Mouse (Mus musculus): ENCODE data around the gene Hip1r. TPM values are rescaled to one million over a fixed set of nuclear protein-coding genes. Genes with fewer than 3 reads are reported as not detected.

The Hip1r gene
- polyA plus RNA-seq, 1 experiment from 2014 or later, result 16.8 TPM

DNA sequence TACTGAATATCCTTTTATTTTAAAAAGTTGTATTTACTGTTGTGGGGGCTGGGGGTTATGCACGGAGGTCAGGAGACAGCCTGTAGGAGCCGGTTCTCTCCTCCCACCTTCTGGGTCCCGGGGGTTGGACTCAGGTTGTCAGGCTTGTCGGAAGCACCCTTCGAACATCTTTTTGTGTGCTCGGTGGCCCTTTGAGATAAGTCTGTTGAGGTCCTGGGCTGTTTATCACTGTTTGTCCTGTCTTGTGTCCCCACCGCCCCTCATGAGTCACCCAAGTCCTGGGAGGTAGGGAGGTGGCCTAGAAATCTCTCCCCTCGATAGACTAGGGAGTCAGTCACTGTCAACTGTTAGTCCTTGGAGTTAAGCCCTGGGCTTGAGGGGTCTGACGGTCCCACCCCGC lies 24.9 kb downstream of the Hip1r start:
- H3K4me3 ChIP-seq, result no peak overlapping the region
- no peak for ATAC-seq
- WGBS, result 87% methylated on average over 10 of the region's 10 CpGs
- H3K36me3 ChIP-seq (ENCODE audit: poor library complexity, severe bottlenecking), result peaks cover 34% of the 10 kb centered on the region
- no peaks in the 10 kb centered on the region for H3K27me3 ChIP-seq
- H3K4me2 ChIP-seq, result no peak overlapping the region
- peak overlapping the region; percentile 68; the same call in 1 of the 2 replicates for H3K27ac ChIP-seq
- no peaks in the 10 kb centered on the region for H3K9me3 ChIP-seq (replicated peaks)
- peaks cover 21% of the 10 kb centered on the region for H3K4me1 ChIP-seq
- H3K9ac ChIP-seq, result no peak overlapping the region

DNA sequence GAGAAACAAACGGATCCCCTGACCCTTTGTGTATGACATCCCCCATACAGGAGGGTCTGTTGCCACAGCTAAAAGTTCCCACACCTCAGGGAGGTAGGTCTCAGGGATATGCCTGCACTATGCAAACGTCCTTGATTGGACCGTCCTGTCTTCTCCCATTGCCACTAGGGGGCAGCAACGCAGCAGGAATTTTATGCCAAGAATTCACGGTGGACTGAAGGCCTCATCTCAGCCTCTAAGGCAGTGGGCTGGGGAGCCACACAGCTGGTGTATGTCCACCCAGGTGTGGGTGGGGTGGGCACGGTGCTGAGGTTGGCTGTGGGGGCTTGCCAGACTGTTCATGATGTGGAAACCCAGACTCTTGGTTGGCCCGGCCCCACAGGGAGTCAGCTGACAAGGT lies 27.4 kb downstream of the Hip1r start:
- Histone ChIP-seq H3K9ac (no peak overlapping the region), H3K4me2 (no peak overlapping the region), H3K27ac (peak overlapping the region; percentile 48; the same call in 1 of the 2 replicates)

GRCm38 (mm10) chr5:124001274-124001673 lies 27.8 kb downstream of the Hip1r start:
- peak overlapping the region; percentile 48 for H3K27ac ChIP-seq
- WGBS, result 66% methylated on average over 9 of the region's 9 CpGs
- no peak overlapping the region for H3K9ac ChIP-seq
- peaks cover 28% of the 10 kb centered on the region for H3K4me1 ChIP-seq
- H3K27me3 ChIP-seq, result no peaks in the 10 kb centered on the region
- no peak overlapping the region for H3K4me3 ChIP-seq
- H3K9me3 ChIP-seq (replicated peaks), result no peaks in the 10 kb centered on the region
- no peak for ATAC-seq
- no peak overlapping the region for H3K4me2 ChIP-seq
- peaks cover 63% of the 10 kb centered on the region for H3K36me3 ChIP-seq (ENCODE audit: poor library complexity, severe bottlenecking)

More for the DNA sequence above, 27.4 kb downstream of the Hip1r start:
- peak; percentile 69 for ATAC-seq
- no peak overlapping the region for H3K4me3 ChIP-seq
- 13% methylated on average over 7 of the region's 7 CpGs for WGBS
- H3K4me1 ChIP-seq, result peaks cover 28% of the 10 kb centered on the region
- no peaks in the 10 kb centered on the region for H3K27me3 ChIP-seq
- no peaks in the 10 kb centered on the region for H3K9me3 ChIP-seq (replicated peaks)
- peaks cover 58% of the 10 kb centered on the region for H3K36me3 ChIP-seq (ENCODE audit: poor library complexity, severe bottlenecking)

DNA sequence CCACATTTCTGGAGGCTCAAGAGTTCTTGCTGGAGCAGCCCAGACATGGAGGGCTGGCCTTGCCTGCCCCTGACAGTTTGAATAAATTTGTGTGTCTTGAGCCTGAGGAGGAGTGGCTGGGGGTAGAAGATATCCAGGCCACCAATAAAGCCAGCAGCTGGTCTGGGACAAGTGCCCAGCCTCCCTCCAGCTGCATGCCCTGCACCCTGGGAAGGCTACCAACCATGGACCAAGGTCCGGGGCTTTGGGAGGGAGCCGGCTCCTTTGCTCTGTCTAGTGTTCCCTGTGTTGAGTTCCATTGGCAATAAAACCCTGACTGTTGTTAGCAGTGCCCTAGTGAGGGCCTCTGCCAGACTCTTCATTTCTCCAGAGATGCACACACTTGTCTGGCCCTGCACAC lies 29.4 kb downstream of the Hip1r start:
- Histone ChIP-seq H3K27ac (peak overlapping the region; percentile 41), H3K27me3 (no peaks in the 10 kb centered on the region), H3K4me3 (no peak overlapping the region), H3K9ac (no peak overlapping the region), H3K4me1 (peaks cover 13% of the 10 kb centered on the region; the same call in 1 of the 2 replicates), H3K36me3 (ENCODE audit: poor library complexity, severe bottlenecking) (peaks cover 70% of the 10 kb centered on the region), H3K4me2 (no peak overlapping the region), H3K9me3 (replicated peaks) (no peaks in the 10 kb centered on the region)
- no peak for ATAC-seq
- WGBS, result 83% methylated on average over 2 of the region's 2 CpGs

DNA sequence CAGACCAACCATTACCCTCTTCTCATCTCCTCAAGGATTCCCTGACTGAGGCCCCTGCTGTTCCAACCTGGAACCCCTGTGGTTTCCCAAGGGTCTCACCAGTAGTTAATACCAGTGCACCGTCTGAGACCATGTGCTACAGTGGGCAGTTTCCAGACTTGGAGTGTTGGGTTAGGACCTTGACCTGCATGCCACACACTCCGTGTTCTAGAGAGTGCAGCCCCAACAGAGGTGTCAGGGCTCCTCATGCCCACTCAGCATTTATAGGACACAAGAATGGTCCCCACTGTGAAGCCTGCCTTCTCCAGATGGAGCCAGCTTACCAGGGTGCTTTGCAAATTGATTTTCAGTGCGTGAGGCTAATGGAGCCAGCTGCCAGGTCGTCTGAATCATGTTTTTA lies 29.9 kb downstream of the Hip1r start:
- Histone ChIP-seq H3K9ac (no peak overlapping the region), H3K4me3 (no peak overlapping the region), H3K9me3 (replicated peaks) (no peaks in the 10 kb centered on the region), H3K4me1 (peaks cover 12% of the 10 kb centered on the region; the same call in 1 of the 2 replicates), H3K27ac (peak overlapping the region; percentile 41), H3K27me3 (no peaks in the 10 kb centered on the region), H3K4me2 (no peak overlapping the region), H3K36me3 (ENCODE audit: poor library complexity, severe bottlenecking) (peaks cover 73% of the 10 kb centered on the region)
- 63% methylated on average over 4 of the region's 4 CpGs for WGBS
- ATAC-seq, result no peak

- Histone ChIP-seq H3K36me3 (ENCODE audit: poor library complexity, severe bottlenecking) (peaks cover 81% of the 10 kb centered on the region), H3K4me2 (no peak overlapping the region), H3K27me3 (no peaks in the 10 kb centered on the region), H3K27ac (peak overlapping the region; percentile 45), H3K9me3 (replicated peaks) (no peaks in the 10 kb centered on the region), H3K4me3 (no peak overlapping the region), H3K4me1 (peaks cover 12% of the 10 kb centered on the region; the same call in 1 of the 2 replicates), H3K9ac (no peak overlapping the region)
- WGBS, result 83% methylated on average over 17 of the region's 17 CpGs
- ATAC-seq, result no peak; the same call in 1 of the 2 replicates
Measured at GRCm38 (mm10) chr5:124004356-124005150, 31.1 kb downstream of the Hip1r start.

- H3K9me3 ChIP-seq (replicated peaks), result no peaks in the 10 kb centered on the region
- no peaks in the 10 kb centered on the region for H3K27me3 ChIP-seq
- H3K4me1 ChIP-seq, result peaks cover 12% of the 10 kb centered on the region; the same call in 1 of the 2 replicates
- H3K4me2 ChIP-seq, result no peak overlapping the region
- no peak for ATAC-seq
- no peak overlapping the region for H3K4me3 ChIP-seq
- 95% methylated on average over 15 of the region's 15 CpGs for WGBS
- H3K9ac ChIP-seq, result no peak overlapping the region
- peaks cover 81% of the 10 kb centered on the region for H3K36me3 ChIP-seq (ENCODE audit: poor library complexity, severe bottlenecking)
- H3K27ac ChIP-seq, result peak overlapping the region; percentile 45; the same call in 1 of the 2 replicates
Measured at GRCm38 (mm10) chr5:124005151-124005500, 31.7 kb downstream of the Hip1r start.

DNA sequence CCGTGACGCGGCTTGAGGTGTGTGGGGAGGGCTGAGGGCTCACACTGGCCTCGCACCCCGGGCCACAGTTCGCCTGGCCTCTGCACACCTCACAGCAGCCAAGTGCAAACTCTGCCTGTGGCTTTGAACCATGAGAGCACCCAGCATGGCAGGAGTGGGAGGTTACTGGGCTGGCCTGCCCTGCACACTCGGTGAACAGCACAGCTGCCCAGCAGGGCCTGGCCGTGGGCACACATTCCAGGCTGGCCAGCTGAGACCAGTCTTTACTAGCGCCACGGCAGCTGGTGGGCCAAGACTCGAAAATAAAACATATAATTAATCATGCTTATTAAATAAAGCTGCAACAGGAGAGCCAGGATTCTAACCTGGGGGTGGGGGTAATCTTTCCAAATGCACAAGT lies 32.2 kb downstream of the Hip1r start:
- Histone ChIP-seq H3K4me2 (no peak overlapping the region), H3K27ac (peak overlapping the region; percentile 14; the same call in 1 of the 2 replicates), H3K4me1 (peaks cover 16% of the 10 kb centered on the region), H3K36me3 (ENCODE audit: poor library complexity, severe bottlenecking) (peaks cover 81% of the 10 kb centered on the region), H3K27me3 (no peaks in the 10 kb centered on the region), H3K9ac (no peak overlapping the region), H3K9me3 (replicated peaks) (no peaks in the 10 kb centered on the region), H3K4me3 (no peak overlapping the region)
- 91% methylated on average over 11 of the region's 11 CpGs for WGBS
- ATAC-seq, result no peak

DNA sequence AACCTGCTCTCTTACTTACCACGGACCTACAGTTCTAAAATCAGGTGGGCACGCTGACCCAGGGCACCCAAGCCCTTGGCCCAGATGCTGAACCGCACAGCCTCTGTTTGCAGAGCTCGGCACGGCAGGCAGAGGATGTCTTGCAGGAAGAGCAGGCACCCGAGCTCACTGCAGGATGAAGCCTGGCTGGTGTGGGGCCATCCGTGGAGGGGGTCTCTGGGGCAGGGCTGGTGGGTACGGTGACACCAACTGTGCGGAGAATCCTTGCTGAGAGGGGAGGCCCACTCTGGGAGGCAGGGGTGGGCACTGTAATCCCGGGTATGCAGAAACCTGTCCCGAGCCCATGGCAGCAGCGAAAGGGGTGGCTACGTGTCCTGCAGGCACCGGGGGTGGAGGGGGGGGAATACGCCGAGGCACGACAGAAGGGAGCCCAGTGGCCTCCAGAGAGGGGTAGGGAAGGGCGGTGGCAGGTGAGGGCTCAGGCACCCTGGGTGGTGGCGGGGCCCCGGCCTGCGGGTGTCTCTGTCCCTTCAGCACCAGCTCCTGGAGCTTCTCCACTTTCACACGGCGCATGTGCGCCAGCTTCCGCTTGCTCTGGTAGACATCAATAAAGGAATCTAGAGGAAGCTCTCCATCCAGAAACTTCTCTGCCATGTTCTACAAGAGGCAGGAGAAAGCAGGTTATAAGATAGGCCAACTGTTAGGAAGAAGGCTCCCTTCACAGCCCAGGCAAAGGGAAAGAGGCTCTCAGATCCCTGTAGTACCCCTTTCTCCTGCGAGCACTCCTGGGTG lies 32.9 kb downstream of the Hip1r start:
- Histone ChIP-seq H3K4me1 (peaks cover 19% of the 10 kb centered on the region), H3K4me2 (no peak overlapping the region), H3K27ac (peak overlapping the region; percentile 14; the same call in 1 of the 2 replicates), H3K9me3 (replicated peaks) (no peaks in the 10 kb centered on the region), H3K9ac (0 out of 2 replicates have a peak overlapping the region, but pooled peaks have one; percentile 30), H3K27me3 (no peaks in the 10 kb centered on the region), H3K4me3 (no peak overlapping the region), H3K36me3 (ENCODE audit: poor library complexity, severe bottlenecking) (peaks cover 80% of the 10 kb centered on the region)
- 92% methylated on average over 26 of the region's 26 CpGs for WGBS
- no peak for ATAC-seq

GRCm38 (mm10) chr5:124006891-124007491 lies 33.6 kb downstream of the Hip1r start:
- Histone ChIP-seq H3K36me3 (ENCODE audit: poor library complexity, severe bottlenecking) (peaks cover 80% of the 10 kb centered on the region), H3K4me1 (peaks cover 25% of the 10 kb centered on the region), H3K9me3 (replicated peaks) (no peaks in the 10 kb centered on the region), H3K9ac (peak overlapping the region; percentile 30; the same call in 1 of the 2 replicates), H3K27me3 (no peaks in the 10 kb centered on the region), H3K4me3 (no peak overlapping the region), H3K27ac (0 out of 2 replicates have a peak overlapping the region, but pooled peaks have one; percentile 14), H3K4me2 (no peak overlapping the region)
- WGBS, result 91% methylated on average over 17 of the region's 17 CpGs
- no peak for ATAC-seq

DNA sequence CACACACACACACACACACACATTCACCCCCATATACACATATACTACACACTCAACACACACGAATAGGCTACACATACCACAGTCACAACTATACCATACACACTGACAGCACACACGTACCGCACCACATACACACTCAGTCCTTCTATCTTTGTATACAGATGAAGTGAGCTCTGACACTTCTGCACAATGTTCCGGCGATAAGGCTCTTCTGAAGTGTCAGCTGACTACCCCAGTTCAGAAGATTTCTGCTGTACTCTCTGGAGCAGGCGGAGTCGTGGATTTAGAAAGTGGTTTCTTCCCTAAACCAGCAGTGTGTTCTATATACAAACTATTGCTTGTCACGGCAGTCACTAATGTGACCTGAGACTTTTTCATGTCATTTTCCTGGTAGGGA lies 36.6 kb downstream of the Hip1r start:
- Histone ChIP-seq H3K4me2 (no peak overlapping the region), H3K4me3 (no peak overlapping the region), H3K9ac (no peak overlapping the region), H3K27ac (peak overlapping the region; percentile 90), H3K4me1 (peaks cover 50% of the 10 kb centered on the region), H3K27me3 (no peaks in the 10 kb centered on the region), H3K36me3 (ENCODE audit: poor library complexity, severe bottlenecking) (peaks cover 56% of the 10 kb centered on the region), H3K9me3 (replicated peaks) (no peaks in the 10 kb centered on the region)
- WGBS, result 91% methylated on average over 8 of the region's 8 CpGs
- no peak for ATAC-seq
